Mouse (Mus musculus) lung, postnatal 14 days (tissue): ENCODE measurements at regions not wholly inside any gene's neighbourhood (a gene's known extent, or its start where the extent isn't known, plus 50 kb on each side); places are given as distances from the start of the nearest gene placed in this dataset.

ENCODE experiments used
- DNase-seq: peaks from one replicate; pipeline ENCODE4 v3.0.0; 2021

DNA sequence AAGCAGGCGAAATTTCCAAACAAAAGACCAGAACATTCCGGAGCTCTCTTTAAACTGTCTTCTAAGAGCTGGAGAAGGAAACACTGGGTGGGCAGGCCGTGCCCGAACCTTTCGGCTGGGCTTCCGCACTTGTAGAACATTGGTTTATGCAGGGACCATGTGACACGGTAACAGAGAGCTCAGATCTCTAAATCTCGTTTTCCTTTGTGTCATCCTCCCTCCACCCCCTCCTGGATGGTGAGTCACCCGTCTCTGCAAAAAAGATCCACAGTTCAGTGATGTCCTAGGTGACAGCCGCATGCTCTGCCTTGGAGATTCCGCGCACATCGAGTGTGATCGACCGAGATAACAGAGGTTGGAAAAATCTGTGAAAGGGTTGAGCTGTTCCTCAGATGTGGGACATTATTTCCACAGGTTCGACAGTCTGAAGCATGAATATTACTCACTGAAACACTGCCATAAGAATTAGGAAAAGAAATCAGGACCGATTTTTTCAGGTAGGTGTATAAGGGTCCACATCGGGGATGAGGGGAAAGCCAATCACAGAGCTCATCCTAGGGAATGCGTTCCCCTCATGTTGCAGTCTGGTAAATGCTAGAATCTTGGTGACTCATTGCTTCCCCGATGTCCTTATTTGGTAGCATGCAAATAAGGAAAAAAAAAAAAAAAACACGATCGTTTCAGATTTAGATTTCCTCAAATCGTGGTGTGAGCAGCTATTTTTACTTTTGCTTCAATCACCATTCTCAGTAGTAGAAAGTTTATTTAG is 70.0 kb upstream of the Foxo1 start:
- peak; percentile 53 for DNase-seq

GRCm38 (mm10) chr3:52198751-52199738 is 69.1 kb upstream of the Foxo1 start:
- DNase-seq, result no peak

GRCm38 (mm10) chr3:52200106-52200505 is 68.0 kb upstream of the Foxo1 start:
- no peak for DNase-seq

DNA sequence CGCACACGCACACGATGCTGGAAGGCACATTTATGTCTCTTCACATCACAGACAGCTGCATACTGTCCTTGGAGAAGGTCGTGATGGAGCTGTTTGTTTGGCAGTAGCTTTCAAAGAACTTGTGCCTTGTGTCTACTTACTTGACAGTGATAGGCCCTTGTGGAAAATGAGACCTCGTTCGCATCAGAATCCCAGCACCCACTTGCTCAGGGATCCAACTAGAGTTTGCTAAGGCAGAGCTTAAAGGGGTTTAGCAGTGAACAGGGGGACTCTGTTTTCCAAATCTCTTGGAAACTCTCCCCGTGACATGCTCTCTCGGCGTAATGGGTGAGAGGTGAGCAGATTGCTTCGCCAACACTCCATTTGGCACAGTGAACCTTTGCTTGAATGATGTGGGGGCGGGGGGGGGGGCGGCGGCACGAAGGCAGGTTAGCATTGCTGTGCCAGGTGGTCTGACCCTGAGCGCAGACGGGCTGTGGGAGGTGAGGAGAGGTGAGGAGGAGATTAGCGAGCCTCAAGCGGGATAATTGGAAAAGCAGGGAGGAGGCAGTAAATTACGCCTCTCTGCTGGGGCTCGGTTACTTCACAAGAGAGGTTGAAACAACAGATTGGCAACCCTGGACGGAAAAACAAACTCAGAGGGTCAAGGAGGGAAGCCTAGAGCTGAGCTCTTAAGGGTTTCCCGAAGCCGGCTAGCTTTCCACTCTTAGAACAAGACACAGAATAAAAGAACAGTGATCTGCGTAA is 57.4 kb upstream of the Foxo1 start:
- no peak for DNase-seq

GRCm38 (mm10) chr3:52211303-52211695 is 56.8 kb upstream of the Foxo1 start:
- DNase-seq, result no peak

GRCm38 (mm10) chr3:52214114-52214513 is 54.0 kb upstream of the Foxo1 start:
- DNase-seq, result no peak

- no peak for DNase-seq
These were observed 53.1 kb upstream of the Foxo1 start for GRCm38 (mm10) chr3:52215083-52215482.
